Mouse (Mus musculus) myocyte (in vitro differentiated cells): ENCODE measurements around the gene Msh6.
"Not testable (repeated sequence)": the region's sequence is repeated elsewhere in the genome, so short reads cannot be mapped to it uniquely, and the experiment has no call there.

Experiments
- CEBPB ChIP-seq: IDR thresholded peaks from 2 replicates; pipeline ENCODE4 v1.6.1; 2011; ENCODE audit warnings: mild to moderate bottlenecking, moderate library complexity; ENCODE audit not compliant: poor library complexity, insufficient read depth, severe bottlenecking
- E2F4 ChIP-seq: IDR thresholded peaks from one replicate; pipeline ENCODE4 v1.6.1; 2011; ENCODE audit warnings: mild to moderate bottlenecking, control low read depth, moderate library complexity; ENCODE audit not compliant: insufficient read depth
- MAX ChIP-seq: IDR thresholded peaks from one replicate; pipeline ENCODE4 v1.6.1; 2011; ENCODE audit warnings: low read depth, mild to moderate bottlenecking, control low read depth
- MYOG ChIP-seq, 3 experiments: IDR thresholded peaks; one replicate each; pipeline ENCODE4 v1.6.1; 2011; ENCODE audit warnings: control low read depth in 2 of 3, low read depth in 2 of 3, mild to moderate bottlenecking in 2 of 3; ENCODE audit not compliant: insufficient read length in 2 of 3, control insufficient read depth in 1 of 3, insufficient read depth in 1 of 3
- POLR2A ChIP-seq: IDR thresholded peaks from one replicate; pipeline ENCODE4 v1.6.1; 2011; ENCODE audit warnings: low read depth, mild to moderate bottlenecking, control low read depth, moderate library complexity; ENCODE audit not compliant: insufficient read length
- SRF ChIP-seq: IDR thresholded peaks from one replicate; pipeline ENCODE4 v1.6.1; 2011; ENCODE audit warnings: low read depth; ENCODE audit not compliant: control insufficient read depth, insufficient read length
- TCF12 ChIP-seq: IDR thresholded peaks from one replicate; pipeline ENCODE4 v1.6.1; 2011; ENCODE audit warnings: mild to moderate bottlenecking, control low read depth; ENCODE audit not compliant: poor library complexity, insufficient read depth, severe bottlenecking
- USF1 ChIP-seq: IDR thresholded peaks from one replicate; pipeline ENCODE4 v1.6.1; 2011; ENCODE audit warnings: low read depth, mild to moderate bottlenecking, control low read depth, moderate library complexity

DNA sequence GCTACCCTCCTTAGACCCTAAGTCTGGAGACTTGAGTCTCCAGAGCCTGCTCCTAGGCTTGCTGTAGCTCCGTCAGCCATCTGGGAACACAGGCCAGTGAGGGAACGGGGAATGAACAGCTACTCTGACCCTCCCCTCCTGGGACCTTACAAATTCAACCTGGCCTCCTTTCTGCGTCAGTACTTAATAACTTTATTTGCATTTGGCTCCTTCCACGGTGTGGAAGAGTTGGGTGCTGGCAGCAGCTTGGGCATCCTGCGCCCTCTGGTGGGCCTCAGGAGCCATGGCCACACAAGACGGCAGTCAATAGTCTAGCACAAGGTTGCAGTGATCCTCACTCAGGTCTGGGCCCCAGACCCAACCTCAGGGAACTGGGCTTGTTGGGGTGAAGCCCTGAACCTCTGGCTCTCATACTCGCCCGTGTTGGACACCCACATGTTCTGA lies 6.4 kb upstream of the Msh6 start:
- not testable (repeated sequence) for TF ChIP-seq MYOG (IDR thresholded peaks at IDR 0.05; ENCODE audit: control insufficient read depth in 1 of 3, insufficient read depth in 1 of 3, insufficient read length in 2 of 3, low read depth in 2 of 3); POLR2A; E2F4; USF1; MAX; CEBPB; SRF; TCF12
